Mouse (Mus musculus): ENCODE data around the gene Fam171a1.
A peak's percentile ranks its signal among the peaks of the same experiment; 100 is the strongest.
"Not testable (repeated sequence)": the region's sequence is repeated elsewhere in the genome, so short reads cannot be mapped to it uniquely, and the experiment has no call there.

Fam171a1 gene

GRCm38 (mm10) chr2:3113866-3114265 is at the start of gene Fam171a1:
Gene Fam171a1 (plus strand): TSS chr2:3114224.
- no peak for DNase-seq (ENCODE audit: low read depth)

GRCm38 (mm10) chr2:3069140-3069539 is 44.9 kb upstream of the Fam171a1 start:
- DNase-seq (ENCODE audit: low read depth): no peak

- DNase-seq (ENCODE audit: low read depth): not testable (repeated sequence)
Observed at GRCm38 (mm10) chr2:3088361-3088760, 25.7 kb upstream of the Fam171a1 start.

- DNase-seq (ENCODE audit: low read depth): no peak
Observed at GRCm38 (mm10) chr2:3089274-3089673, 24.8 kb upstream of the Fam171a1 start.

- DNase-seq (ENCODE audit: low read depth): no peak
Observed at GRCm38 (mm10) chr2:3096101-3096500, 17.9 kb upstream of the Fam171a1 start.

- no peak for DNase-seq (ENCODE audit: low read depth)
Observed at GRCm38 (mm10) chr2:3099971-3100370, 14.1 kb upstream of the Fam171a1 start.

GRCm38 (mm10) chr2:3101292-3101957 is 12.6 kb upstream of the Fam171a1 start:
- DNase-seq (ENCODE audit: low read depth): no peak

GRCm38 (mm10) chr2:3102360-3102759 is 11.7 kb upstream of the Fam171a1 start:
- DNase-seq (ENCODE audit: low read depth): peak; percentile 3

GRCm38 (mm10) chr2:3107471-3107870 is 6.6 kb upstream of the Fam171a1 start:
- no peak for DNase-seq (ENCODE audit: low read depth)

- no peak for DNase-seq (ENCODE audit: low read depth)
Observed at GRCm38 (mm10) chr2:3108431-3108830, 5.6 kb upstream of the Fam171a1 start.

GRCm38 (mm10) chr2:3108834-3109233 is 5.2 kb upstream of the Fam171a1 start:
- DNase-seq (ENCODE audit: low read depth): no peak

GRCm38 (mm10) chr2:3117855-3118202 is 3.8 kb downstream of the Fam171a1 start:
- DNase-seq (ENCODE audit: low read depth): no peak

- DNase-seq (ENCODE audit: low read depth): peak; percentile 51
Observed at GRCm38 (mm10) chr2:3118203-3118941, 4.3 kb downstream of the Fam171a1 start.

GRCm38 (mm10) chr2:3118969-3119368 is 4.9 kb downstream of the Fam171a1 start:
- DNase-seq (ENCODE audit: low read depth): no peak

- DNase-seq (ENCODE audit: low read depth): peak; percentile 1
Observed at GRCm38 (mm10) chr2:3119371-3119935, 5.4 kb downstream of the Fam171a1 start.

GRCm38 (mm10) chr2:3122571-3122970 is 8.5 kb downstream of the Fam171a1 start:
- DNase-seq (ENCODE audit: low read depth): no peak

GRCm38 (mm10) chr2:3127256-3127883 is 13.3 kb downstream of the Fam171a1 start:
- no peak for DNase-seq (ENCODE audit: low read depth)

- no peak for DNase-seq (ENCODE audit: low read depth)
Observed at GRCm38 (mm10) chr2:3128344-3128871, 14.4 kb downstream of the Fam171a1 start.

- DNase-seq (ENCODE audit: low read depth): no peak
Observed at GRCm38 (mm10) chr2:3128910-3129309, 14.9 kb downstream of the Fam171a1 start.

GRCm38 (mm10) chr2:3132473-3132872 is 18.4 kb downstream of the Fam171a1 start:
- no peak for DNase-seq (ENCODE audit: low read depth)

- no peak for DNase-seq (ENCODE audit: low read depth)
Observed at GRCm38 (mm10) chr2:3134580-3135296, 20.7 kb downstream of the Fam171a1 start.

GRCm38 (mm10) chr2:3135297-3135684 is 21.3 kb downstream of the Fam171a1 start:
- DNase-seq (ENCODE audit: low read depth): no peak

All from induced T-regulatory cell, adult 2 months (primary cell).